Mouse (Mus musculus) kidney, embryonic 14.5 days (tissue): Measurements from ENCODE around the gene Chka. TPM values are rescaled to one million over a fixed set of nuclear protein-coding genes. Genes with fewer than 3 reads are reported as not detected.

ENCODE experiments used
- ATAC-seq: fragments of 200-750 bp; cut with Nextera tagmentation; 2 replicates; pipeline ENCODE4 v1.8.0; 2017; ENCODE audit warnings: moderate number of reproducible peaks, mild to moderate bottlenecking, moderate TSS enrichment, moderate library complexity; ENCODE audit not compliant: low FRiP score, low TSS enrichment
- H3K27ac ChIP-seq: fragments of 300-500 bp; sonication (generic); 2 replicates; pipeline ENCODE4 v1.5.1; 2014; ENCODE audit warnings: low read depth, mild to moderate bottlenecking, low read length, moderate library complexity, mixed read lengths
- H3K27me3 ChIP-seq: fragments of 300-500 bp; sonication (generic); 2 replicates; pipeline ENCODE4 v1.6.1; 2014; ENCODE audit warnings: mild to moderate bottlenecking, low read length; ENCODE audit not compliant: control insufficient read depth, insufficient read depth
- H3K36me3 ChIP-seq: fragments of 300-500 bp; sonication (generic); 2 replicates; pipeline ENCODE4 v1.6.1; 2014; ENCODE audit warnings: low read length, mixed read lengths; ENCODE audit not compliant: control insufficient read depth, insufficient read depth
- H3K4me1 ChIP-seq: fragments of 300-500 bp; sonication (generic); 2 replicates; pipeline ENCODE4 v1.6.1; 2014; ENCODE audit warnings: low read length, mixed read lengths; ENCODE audit not compliant: control insufficient read depth, insufficient read depth
- H3K4me2 ChIP-seq: fragments of 300-500 bp; sonication (generic); replicated peaks from 2 replicates; pipeline ENCODE4 v1.6.1; 2014; ENCODE audit warnings: low read depth, mild to moderate bottlenecking, low read length
- H3K4me3 ChIP-seq: fragments of 300-500 bp; sonication (generic); 2 replicates; pipeline ENCODE4 v1.5.1; 2014; ENCODE audit warnings: mild to moderate bottlenecking, low read length
- H3K9ac ChIP-seq: fragments of 300-500 bp; sonication (generic); 2 replicates; pipeline ENCODE4 v1.6.1; 2014; ENCODE audit warnings: low read depth, mild to moderate bottlenecking, low read length, moderate library complexity
- H3K9me3 ChIP-seq: fragments of 300-500 bp; sonication (generic); 2 replicates; pipeline ENCODE4 v1.6.1; 2016; ENCODE audit warnings: low read length; ENCODE audit not compliant: control insufficient read depth
- WGBS: fragments of 180-500 bp; shearing (Covaris S2); extraction: QIAGEN DNeasy Blood & Tissue Kit; methylation state at CpG from one replicate; pipeline ENCODE4 v1.1.7; 2014; 5-methylcytosine and 5-hydroxymethylcytosine counted together
- polyA plus RNA-seq: library from polyadenylated mRNA; unstranded; fragments of >200 nt; fragmentation: Nextera tagmentation; extraction: Ambion mirVana; gene quantifications from 2 replicates; pipeline ENCODE4 v1.2.1, GENCODE M21; 2014

Gene Chka
- polyA plus RNA-seq, 1 experiment from 2014 or later = 62.6 TPM

DNA sequence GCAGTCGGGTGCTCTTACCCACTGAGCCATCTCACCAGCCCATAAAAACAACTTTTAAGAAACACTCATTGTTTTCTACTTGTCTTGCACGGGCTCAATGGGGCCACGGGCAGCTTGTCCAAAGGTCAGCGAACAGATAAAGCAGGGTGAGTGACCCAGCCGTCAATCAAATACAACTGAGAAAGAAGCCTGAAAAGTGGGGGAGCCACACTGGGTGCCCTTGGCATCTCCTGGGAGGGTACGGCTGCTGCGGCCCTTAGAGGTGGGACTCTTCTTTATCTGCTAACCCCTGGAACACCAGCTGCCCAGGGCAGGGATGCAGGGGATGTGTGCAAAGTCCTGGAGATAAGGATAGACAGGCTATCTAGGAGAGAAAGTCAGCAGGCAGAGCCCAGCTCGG is 19.9 kb upstream of the Chka start:
- no peaks in the 10 kb centered on the region for H3K27me3 ChIP-seq
- 0 out of 2 replicates have a peak, but pooled peaks cover 3% of the 10 kb centered on the region for H3K4me1 ChIP-seq
- no peaks in the 10 kb centered on the region for H3K36me3 ChIP-seq
- H3K9me3 ChIP-seq = no peaks in the 10 kb centered on the region
- no peak overlapping the region for H3K9ac ChIP-seq
- no peak overlapping the region for H3K4me2 ChIP-seq
- H3K27ac ChIP-seq = no peak overlapping the region
- 69% methylated on average over 8 of the region's 8 CpGs for WGBS
- no peak overlapping the region for H3K4me3 ChIP-seq
- ATAC-seq = 0 out of 2 replicates have a peak, but pooled peaks have one; percentile 8

DNA sequence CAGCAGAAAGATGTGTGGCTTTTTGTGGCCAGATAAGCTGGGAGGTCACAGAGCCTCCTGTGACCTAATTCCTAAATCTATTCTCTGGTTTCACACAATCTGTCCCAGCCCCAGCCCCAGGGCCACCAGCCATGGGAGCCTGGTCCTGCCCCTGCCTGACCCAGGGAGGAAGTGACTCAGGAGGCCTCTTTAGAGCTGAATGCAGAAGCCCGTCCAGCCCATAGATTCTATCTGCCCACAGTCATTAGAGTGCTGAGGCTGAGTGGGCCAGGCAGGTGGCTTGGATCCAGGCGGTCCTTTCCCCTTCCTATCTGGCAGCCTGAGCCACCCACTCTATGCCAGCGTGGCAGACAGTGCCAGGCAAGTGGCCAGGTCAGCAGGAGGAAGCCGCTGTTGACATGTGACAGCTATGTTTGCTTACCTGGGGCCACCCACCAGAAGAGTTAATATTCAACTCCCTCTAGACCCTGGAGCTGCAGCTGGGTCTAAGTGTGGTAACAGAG is 18.7 kb upstream of the Chka start:
- Histone ChIP-seq H3K4me2 (no peak overlapping the region), H3K27ac (peak overlapping the region; percentile 13; the same call in 1 of the 2 replicates)

DNA sequence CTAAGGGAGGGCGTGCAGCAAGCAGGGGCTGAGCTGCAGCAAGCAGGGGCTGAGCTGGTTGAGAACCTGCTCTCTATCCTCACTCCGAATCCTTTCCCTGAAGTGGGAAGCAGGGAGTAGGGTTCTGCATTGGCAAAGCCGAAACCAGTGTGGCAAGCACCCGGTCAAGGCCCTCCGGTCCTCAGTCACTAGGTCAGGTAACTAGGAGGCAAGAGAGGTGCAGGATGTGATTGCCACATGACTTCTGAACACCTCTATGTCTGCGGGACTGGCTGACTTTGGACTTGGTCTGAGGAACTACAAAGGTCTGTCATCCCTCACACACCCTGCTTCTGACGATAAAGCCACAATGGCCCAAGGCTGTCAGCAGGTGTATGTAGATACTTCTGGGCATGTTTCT is 17.3 kb upstream of the Chka start:
- Histone ChIP-seq H3K9me3 (no peaks in the 10 kb centered on the region), H3K27ac (no peak overlapping the region), H3K4me2 (no peak overlapping the region), H3K9ac (no peak overlapping the region), H3K4me1 (0 out of 2 replicates have a peak, but pooled peaks cover 3% of the 10 kb centered on the region), H3K27me3 (no peaks in the 10 kb centered on the region), H3K36me3 (no peaks in the 10 kb centered on the region), H3K4me3 (no peak overlapping the region)
- WGBS = 87% methylated on average over 7 of the region's 7 CpGs
- no peak for ATAC-seq

More for the DNA sequence above, 18.7 kb upstream of the Chka start:
- H3K9me3 ChIP-seq = no peaks in the 10 kb centered on the region
- no peak overlapping the region for H3K4me3 ChIP-seq
- 49% methylated on average over 4 of the region's 4 CpGs for WGBS
- no peak overlapping the region for H3K9ac ChIP-seq
- ATAC-seq = peak; percentile 75
- H3K36me3 ChIP-seq = no peaks in the 10 kb centered on the region
- H3K27me3 ChIP-seq = no peaks in the 10 kb centered on the region
- H3K4me1 ChIP-seq = 0 out of 2 replicates have a peak, but pooled peaks cover 3% of the 10 kb centered on the region

DNA sequence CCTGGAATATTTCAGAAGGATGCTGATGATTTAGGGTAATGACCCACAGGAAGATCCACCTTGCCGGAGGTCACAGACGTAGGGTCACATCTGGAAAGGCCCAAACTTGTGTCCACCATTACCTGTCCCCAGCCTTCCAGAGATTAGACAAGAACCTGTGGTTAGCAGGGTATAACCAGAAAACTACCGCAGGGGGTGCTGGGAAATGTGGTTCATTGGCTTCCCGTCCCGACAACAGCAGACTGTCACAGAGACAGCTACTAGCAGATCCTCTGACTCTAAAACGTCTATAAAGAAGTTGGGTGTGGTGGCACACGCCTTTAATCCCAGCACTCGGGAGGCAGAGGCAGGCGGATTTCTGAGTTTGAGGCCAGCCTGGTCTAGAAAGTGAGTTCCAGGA is 14.8 kb upstream of the Chka start:
- ATAC-seq = no peak
- WGBS = 92% methylated on average over 9 of the region's 9 CpGs
- no peak overlapping the region for H3K4me2 ChIP-seq
- no peaks in the 10 kb centered on the region for H3K9me3 ChIP-seq
- H3K4me3 ChIP-seq = no peak overlapping the region
- H3K36me3 ChIP-seq = no peaks in the 10 kb centered on the region
- H3K4me1 ChIP-seq = 0 out of 2 replicates have a peak, but pooled peaks cover 3% of the 10 kb centered on the region
- no peak overlapping the region for H3K27ac ChIP-seq
- H3K27me3 ChIP-seq = no peaks in the 10 kb centered on the region
- no peak overlapping the region for H3K9ac ChIP-seq

DNA sequence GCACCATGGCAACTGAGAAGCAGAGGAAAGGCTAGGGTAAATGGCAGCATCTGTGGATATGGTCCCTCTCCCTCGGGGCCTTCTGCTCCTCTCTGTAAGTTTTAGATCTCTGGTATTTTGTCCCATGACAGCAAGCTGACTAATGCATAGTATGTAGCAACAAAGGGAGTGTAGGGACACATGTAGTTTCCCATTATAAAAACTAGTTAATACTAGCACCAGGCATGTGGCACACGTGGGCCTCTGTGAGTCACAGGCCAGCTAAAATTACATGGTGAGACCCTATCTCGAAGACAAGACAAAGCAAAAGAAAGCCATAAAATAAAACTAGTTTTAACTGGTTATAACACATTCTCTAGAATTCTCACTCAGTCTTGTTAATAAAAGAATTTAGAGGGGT is 12.6 kb upstream of the Chka start:
- Histone ChIP-seq H3K36me3 (no peaks in the 10 kb centered on the region), H3K27ac (no peak overlapping the region), H3K9me3 (no peaks in the 10 kb centered on the region), H3K4me2 (no peak overlapping the region), H3K4me1 (0 out of 2 replicates have a peak, but pooled peaks cover 1% of the 10 kb centered on the region), H3K27me3 (no peaks in the 10 kb centered on the region), H3K9ac (no peak overlapping the region), H3K4me3 (no peak overlapping the region)
- ATAC-seq = no peak
- WGBS = 78% methylated on average over 3 of the region's 3 CpGs

DNA sequence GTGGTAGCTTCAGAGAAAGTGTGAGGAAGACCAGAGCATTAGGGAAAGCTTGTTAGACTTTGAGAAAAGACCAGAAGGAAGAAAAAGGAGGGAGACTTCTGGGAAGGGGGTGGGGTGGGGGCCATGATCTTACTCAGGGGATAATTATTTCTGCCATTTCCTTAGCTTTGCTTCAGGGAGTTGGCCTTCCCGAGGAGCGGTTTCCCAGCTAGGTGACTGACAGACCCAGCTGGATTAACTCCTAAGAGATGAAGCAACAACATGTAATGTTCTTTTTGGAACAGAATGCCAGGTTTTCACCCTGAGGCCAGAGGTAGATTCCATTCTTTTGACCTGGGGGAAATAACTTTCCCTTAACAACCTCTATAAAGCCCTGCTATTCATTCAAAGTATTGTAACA is 11.9 kb upstream of the Chka start:
- no peaks in the 10 kb centered on the region for H3K4me1 ChIP-seq
- no peaks in the 10 kb centered on the region for H3K27me3 ChIP-seq
- H3K36me3 ChIP-seq = no peaks in the 10 kb centered on the region
- no peak overlapping the region for H3K4me3 ChIP-seq
- no peak for ATAC-seq
- no peak overlapping the region for H3K27ac ChIP-seq
- H3K9me3 ChIP-seq = no peaks in the 10 kb centered on the region
- no peak overlapping the region for H3K4me2 ChIP-seq
- H3K9ac ChIP-seq = no peak overlapping the region
- WGBS = 29% methylated on average over 2 of the region's 2 CpGs

DNA sequence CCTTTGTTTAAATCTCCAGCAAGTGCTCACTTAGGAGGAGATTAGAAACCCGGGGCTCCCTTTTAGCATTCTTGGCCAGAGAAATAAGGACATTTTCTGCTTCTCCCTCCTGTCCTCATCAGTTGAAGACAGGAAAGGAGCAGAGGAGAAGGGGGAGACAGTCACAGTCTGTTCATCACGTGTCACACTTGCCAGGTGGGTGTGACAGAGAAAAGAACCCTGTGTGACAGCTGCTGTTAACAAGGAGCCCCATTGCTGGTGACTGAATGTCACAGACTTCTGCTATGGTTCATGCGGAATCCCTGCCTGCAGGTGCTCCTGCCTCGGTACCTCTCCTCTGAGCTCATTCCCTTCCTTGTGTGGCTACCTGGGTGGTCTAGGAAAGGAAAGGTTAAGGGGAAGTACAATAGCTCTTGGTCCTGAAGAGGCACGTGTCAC is 11.3 kb upstream of the Chka start:
- no peak overlapping the region for H3K27ac ChIP-seq
- H3K9ac ChIP-seq = no peak overlapping the region
- H3K4me1 ChIP-seq = no peaks in the 10 kb centered on the region
- no peaks in the 10 kb centered on the region for H3K27me3 ChIP-seq
- no peak overlapping the region for H3K4me2 ChIP-seq
- H3K9me3 ChIP-seq = no peaks in the 10 kb centered on the region
- WGBS = 47% methylated on average over 5 of the region's 5 CpGs
- ATAC-seq = no peak
- no peak overlapping the region for H3K4me3 ChIP-seq
- H3K36me3 ChIP-seq = no peaks in the 10 kb centered on the region

DNA sequence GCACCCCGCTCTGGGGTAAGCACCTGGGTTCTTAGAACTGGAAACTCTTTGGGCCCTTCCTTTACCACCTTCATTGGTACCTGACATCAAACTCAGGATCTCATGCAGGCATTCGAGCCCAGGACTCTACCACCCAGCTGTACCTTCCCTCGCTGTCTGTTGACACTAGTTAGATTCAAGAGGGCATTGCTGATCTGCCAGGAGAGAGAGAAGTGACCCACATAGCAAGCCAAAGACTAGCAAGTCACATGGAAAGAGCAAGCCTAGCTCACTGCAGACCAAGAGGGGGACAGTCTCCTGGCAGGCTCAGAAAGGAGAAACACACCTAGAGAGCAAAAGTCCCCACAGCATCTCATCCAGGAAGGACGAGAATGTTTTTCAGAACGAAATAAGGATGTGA is 10.9 kb upstream of the Chka start:
- Histone ChIP-seq H3K9ac (no peak overlapping the region), H3K4me2 (no peak overlapping the region), H3K4me3 (no peak overlapping the region), H3K27ac (no peak overlapping the region), H3K4me1 (no peaks in the 10 kb centered on the region), H3K27me3 (no peaks in the 10 kb centered on the region), H3K9me3 (no peaks in the 10 kb centered on the region), H3K36me3 (no peaks in the 10 kb centered on the region)
- 84% methylated on average over 5 of the region's 5 CpGs for WGBS
- ATAC-seq = no peak

DNA sequence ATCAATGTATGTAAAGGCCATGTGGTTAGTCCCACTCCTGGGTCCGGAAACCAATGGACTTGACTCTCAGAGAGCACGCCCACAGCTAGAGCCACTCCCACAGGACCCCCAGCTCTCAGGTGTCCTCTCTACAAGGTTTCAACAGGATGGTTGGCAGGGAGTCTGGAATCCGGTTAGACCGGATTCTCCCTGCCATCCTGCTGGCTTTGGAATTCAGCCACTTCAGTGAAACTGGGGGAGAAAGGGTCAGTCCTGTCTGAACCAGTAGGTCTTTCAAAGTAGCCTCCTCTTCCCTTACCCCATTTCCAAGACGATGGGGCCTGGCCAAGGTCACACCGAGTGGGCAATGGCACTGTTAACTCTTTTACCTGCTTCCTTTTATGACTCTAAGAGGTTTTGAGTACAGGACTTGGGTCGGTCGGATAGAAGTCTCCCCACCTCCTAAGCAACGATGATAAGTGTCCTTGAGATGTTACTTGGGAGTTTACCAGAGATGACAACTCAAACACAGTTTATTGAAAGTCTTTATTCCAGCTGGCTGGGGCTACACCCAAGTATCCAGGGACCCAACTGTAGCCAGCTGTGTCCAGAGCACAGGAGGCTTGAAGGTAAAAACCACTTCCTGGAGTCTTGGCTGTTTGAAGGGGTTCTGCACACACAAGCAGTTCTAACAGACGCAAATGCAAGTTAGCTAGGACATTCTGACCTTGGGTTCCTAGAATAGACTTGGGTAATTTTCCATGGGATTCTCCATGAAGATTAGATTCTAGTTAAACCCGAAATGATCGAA is 9.0 kb upstream of the Chka start:
- H3K36me3 ChIP-seq = no peaks in the 10 kb centered on the region
- H3K4me2 ChIP-seq = no peak overlapping the region
- H3K4me1 ChIP-seq = no peaks in the 10 kb centered on the region
- peak; percentile 49; the same call in 1 of the 2 replicates for ATAC-seq
- H3K4me3 ChIP-seq = no peak overlapping the region
- no peaks in the 10 kb centered on the region for H3K27me3 ChIP-seq
- no peak overlapping the region for H3K9ac ChIP-seq
- no peaks in the 10 kb centered on the region for H3K9me3 ChIP-seq
- peak overlapping the region; percentile 39; the same call in 1 of the 2 replicates for H3K27ac ChIP-seq
- 43% methylated on average over 12 of the region's 12 CpGs for WGBS
